ENCODE assay signal across 29 mouse cellular contexts in genomic region chr15:26888170-26888569, GRCm38 (mm10). TPM values are rescaled to one million over a fixed set of nuclear protein-coding genes. Genes with fewer than 3 reads are reported as not detected.
"Had no signal": no experiment of that assay in that cellular context is flagged by ENCODE, and none has a peak within 500 bp of the region (broad histone marks: within the 10 kb centered on the region; RNA-seq: fewer than 3 reads in every experiment).

No protein-coding gene starts in this region.

- H3K9me3 ChIP-seq: heart, embryonic 10.5 days; heart, embryonic 12.5 days; hindbrain, embryonic 10.5 days; hindbrain, embryonic 12.5 days; intestine, embryonic 15.5 days; limb, embryonic 10.5 days; limb, embryonic 12.5 days; liver, embryonic 13.5 days; liver, embryonic 15.5 days had no signal

- ATAC-seq: hindbrain, embryonic 16.5 days; inflammation-experienced regulatory T-cells, adult 6 months; intestine, embryonic 15.5 days; intestine, postnatal 0 days had no signal

- H3K27me3 ChIP-seq: heart, embryonic 12.5 days; hindbrain, embryonic 12.5 days; intestine, embryonic 15.5 days; limb, embryonic 12.5 days; liver, embryonic 13.5 days; liver, embryonic 15.5 days had no signal

- H3K4me1 ChIP-seq: intestine, embryonic 15.5 days; liver, embryonic 13.5 days; liver, embryonic 15.5 days had no signal

- H3K9ac ChIP-seq: heart, embryonic 12.5 days; hindbrain, embryonic 12.5 days; hindbrain, embryonic 14.5 days; intestine, embryonic 15.5 days; limb, embryonic 12.5 days; liver, embryonic 13.5 days; liver, embryonic 15.5 days had no signal

- H3K4me2 ChIP-seq: heart, embryonic 12.5 days; hindbrain, embryonic 12.5 days; hindbrain, embryonic 14.5 days; intestine, embryonic 15.5 days; limb, embryonic 12.5 days; liver, embryonic 11.5 days; liver, embryonic 13.5 days; liver, embryonic 15.5 days had no signal

- H3K36me3 ChIP-seq: heart, embryonic 10.5 days; heart, embryonic 12.5 days; hindbrain, embryonic 10.5 days; hindbrain, embryonic 12.5 days; intestine, embryonic 15.5 days; limb, embryonic 10.5 days; limb, embryonic 12.5 days; liver, embryonic 13.5 days; liver, embryonic 15.5 days had no signal

- H3K27ac ChIP-seq: gastrocnemius, adult 2 months; heart, embryonic 10.5 days; hindbrain, embryonic 10.5 days; hindbrain, embryonic 12.5 days; hindbrain, embryonic 14.5 days; intestine, embryonic 15.5 days; layer of hippocampus, adult 2 months; limb, embryonic 10.5 days; limb, embryonic 12.5 days; liver, embryonic 13.5 days; liver, embryonic 15.5 days had no signal

- DNase-seq: gastrocnemius, adult 2 months; gastrocnemius, postnatal 10 days; gastrocnemius, postnatal 25 days; heart, adult 18-20 months; heart, postnatal 10 days; heart, postnatal 4 days; kidney, adult 18-20 months; kidney, adult 8-10 months; kidney, postnatal 10 days; kidney, postnatal 25 days; kidney, postnatal 4 days; layer of hippocampus, postnatal 36 days; liver; liver, embryonic 13.5 days had no signal

- H3K4me3 ChIP-seq: gastrocnemius, adult 2 months; heart, embryonic 10.5 days; heart, embryonic 12.5 days; hindbrain, embryonic 10.5 days; hindbrain, embryonic 12.5 days; intestine, embryonic 15.5 days; layer of hippocampus, adult 2 months; limb, embryonic 10.5 days; limb, embryonic 12.5 days; liver, embryonic 13.5 days; liver, embryonic 15.5 days had no signal

RNA-seq across cellular contexts. Expression of gene Fbxl7, which starts 7.2 kb away (rescaled TPM):
- total RNA-seq: granulocyte monocyte progenitor cell, adult 5-6 weeks had no signal
